Mouse (Mus musculus): ENCODE measurements around the gene Fgl2.
"Not testable (repeated sequence)": the region's sequence is repeated elsewhere in the genome, so short reads cannot be mapped to it uniquely, and the experiment has no call there.

The Fgl2 gene

DNA sequence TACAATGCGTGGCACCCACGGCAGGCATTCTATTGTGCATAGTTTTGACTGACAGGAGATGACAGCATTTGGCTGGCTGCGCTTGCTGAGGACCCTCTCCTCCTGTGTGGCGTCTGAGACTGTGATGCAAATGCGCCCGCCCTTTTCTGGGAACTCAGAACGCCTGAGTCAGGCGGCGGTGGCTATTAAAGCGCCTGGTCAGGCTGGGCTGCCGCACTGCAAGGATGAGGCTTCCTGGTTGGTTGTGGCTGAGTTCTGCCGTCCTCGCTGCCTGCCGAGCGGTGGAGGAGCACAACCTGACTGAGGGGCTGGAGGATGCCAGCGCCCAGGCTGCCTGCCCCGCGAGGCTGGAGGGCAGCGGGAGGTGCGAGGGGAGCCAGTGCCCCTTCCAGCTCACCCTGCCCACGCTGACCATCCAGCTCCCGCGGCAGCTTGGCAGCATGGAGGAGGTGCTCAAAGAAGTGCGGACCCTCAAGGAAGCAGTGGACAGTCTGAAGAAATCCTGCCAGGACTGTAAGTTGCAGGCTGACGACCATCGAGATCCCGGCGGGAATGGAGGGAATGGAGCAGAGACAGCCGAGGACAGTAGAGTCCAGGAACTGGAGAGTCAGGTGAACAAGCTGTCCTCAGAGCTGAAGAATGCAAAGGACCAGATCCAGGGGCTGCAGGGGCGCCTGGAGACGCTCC is at the start of gene Fgl2:
Fgl2 (plus strand) TSS at position 150 of the 687 bp plus-strand sequence.
- DNase-seq (ENCODE audit: low read depth): peak; percentile 35

DNA sequence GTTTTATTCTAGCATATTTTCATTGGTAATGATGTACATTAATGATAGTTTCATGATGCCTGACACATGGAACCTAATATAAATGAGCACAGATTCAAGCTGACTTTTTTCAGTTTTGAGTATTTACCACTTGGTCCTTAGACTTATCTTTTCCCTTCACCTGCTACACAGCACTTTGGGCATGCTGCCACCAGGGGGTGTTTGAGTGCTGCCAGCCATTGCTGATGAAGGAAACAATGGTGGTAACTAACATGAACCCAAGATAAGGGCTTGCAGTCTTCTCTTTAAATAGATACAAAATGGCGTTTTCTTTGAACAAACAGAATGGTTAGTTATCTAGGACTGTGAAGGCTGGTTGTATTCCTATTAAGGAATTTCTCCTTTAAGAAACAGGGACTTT is 45.9 kb upstream of the Fgl2 start:
- DNase-seq (ENCODE audit: low read depth): peak; percentile 89

DNA sequence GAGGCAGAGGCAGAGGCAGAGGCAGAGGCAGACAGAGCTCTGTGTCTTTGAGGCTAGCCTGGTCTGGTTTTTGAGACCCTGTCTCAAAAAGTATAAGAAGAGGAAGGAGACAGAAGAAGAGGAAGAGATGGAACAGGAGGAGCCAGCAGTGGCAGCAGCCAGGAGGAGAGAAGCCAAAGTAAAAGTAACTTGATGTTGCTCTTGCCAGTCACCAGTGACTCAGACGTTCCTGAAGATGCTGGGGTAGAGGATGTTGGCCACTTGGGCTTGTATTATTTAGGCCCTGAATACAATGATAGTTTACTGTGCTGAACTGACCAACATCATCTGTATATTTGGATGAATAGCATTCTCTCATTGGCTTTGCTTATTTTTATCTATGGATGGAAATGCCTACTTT is 43.9 kb upstream of the Fgl2 start:
- no peak for DNase-seq (ENCODE audit: low read depth)

DNA sequence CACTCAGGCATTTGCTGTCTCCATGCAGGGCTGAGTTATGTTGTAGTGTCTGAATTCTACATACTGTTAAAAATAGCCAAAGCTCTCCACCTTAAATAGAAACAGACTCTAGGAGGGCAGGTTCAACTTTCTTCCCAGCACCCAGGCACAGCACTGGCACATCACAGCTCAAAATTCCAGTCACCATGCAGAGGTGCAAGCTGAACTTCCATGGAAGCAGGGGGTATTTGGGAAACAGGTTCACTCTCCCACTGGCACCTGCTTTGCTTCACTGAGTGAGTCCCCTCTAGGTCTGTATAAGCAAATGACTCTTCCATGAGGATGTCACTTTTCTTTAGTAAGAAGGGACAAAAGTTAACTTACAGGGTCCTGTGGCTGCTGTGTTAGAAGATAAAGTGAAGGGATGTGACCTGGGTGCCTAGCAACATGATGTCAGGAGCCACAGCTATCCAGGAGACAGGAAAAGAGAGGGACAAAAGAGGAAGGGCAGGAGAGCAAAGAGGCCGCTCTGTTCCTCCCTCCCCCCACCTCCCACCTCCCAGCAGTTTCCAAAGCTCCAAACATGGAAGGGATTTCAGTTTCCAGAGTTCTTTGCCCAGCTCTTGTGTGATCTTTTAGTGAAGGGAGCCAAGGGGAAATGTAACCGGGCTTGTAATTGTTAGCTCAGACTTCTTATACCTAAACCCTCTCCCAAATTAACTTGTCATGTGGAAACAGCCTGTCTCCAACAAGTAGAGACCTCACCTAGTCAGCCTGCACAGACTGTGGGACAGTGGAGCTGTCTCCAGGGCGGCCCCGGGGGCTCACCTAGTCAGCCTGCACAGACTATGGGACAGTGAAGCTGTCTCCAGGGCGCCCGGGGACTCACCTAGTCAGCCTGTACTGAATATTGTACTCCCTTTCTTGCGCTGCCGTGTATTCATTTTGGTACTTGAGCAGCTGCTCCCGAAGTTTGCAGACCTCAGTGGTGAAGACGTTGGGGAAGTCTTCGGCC is 42.5 kb upstream of the Fgl2 start:
- DNase-seq (ENCODE audit: low read depth): no peak

DNA sequence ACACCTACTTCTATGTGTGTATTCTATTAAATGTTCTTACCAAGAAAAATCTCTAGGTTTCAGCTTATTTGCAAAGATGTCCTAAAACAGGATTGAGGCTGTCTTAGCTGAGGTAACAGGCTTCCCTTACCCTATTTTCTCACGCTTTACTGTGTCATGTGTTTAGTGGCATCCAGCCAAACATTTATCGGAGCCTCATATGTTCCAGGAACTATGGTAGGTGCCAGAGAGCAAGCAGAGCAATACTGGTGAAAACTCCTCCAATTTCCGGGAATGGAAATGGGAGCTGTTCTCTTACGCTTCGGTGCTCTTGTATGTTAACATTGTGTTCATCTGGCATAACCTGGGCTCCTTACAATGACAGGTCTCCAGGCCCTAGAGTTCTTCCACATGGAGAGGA is 40.8 kb upstream of the Fgl2 start:
- DNase-seq (ENCODE audit: low read depth): no peak

DNA sequence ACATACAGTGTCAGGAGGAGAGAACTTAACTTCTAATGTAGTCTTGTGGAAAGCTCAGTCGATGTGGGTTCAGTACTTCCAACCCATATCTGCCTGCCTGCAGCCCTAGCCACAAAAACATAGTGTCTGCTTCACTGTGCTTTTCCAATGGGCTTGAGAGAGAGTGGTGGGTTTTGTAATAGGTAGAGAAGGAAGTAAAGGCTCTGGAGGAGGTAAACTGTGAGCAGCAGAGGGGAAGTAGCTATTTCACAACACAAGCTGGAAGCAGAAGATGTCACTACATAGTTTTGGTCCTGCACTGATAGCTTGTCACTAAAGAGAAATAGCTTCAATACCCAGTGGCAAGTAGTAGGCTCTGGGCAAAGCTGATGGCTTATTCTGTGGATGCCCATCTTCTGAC is 40.3 kb upstream of the Fgl2 start:
- DNase-seq (ENCODE audit: low read depth): no peak

DNA sequence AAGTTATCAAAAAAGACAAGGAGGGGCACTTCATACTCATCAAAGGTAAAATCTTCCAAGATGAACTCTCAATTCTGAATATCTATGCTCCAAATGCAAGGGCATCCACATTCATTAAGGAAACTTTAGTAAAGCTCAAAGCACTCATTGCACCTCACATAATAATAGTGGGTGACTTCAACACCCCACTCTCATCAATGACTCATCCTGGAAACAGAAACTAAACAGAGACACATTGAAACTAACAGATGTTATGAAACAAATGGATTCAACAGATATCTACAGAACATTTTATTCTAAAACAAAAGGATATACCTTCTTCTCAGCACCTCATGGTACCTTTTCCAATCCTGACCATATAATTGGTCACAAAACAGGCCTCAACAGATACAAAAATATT is 30.2 kb upstream of the Fgl2 start:
- not testable (repeated sequence) for DNase-seq (ENCODE audit: low read depth)

DNA sequence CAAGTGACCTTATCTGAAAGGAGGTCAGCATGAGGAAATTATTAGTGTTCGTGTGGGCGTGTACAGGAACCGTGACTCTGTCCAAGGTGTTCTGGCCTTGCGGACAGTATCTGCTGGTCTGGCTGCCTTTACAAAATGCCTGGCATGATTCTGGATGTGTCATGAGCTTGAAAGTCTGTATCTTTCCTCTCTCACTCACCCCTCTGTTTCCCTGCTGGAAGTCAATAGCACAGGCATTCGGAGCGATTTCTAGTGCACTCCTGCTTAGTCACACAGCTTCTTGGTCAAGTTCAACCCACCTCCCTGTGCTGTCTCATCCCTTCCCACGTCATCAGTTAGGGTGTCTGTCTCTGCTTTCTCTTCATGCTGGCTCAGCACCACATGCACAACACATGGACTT is 24.1 kb upstream of the Fgl2 start:
- no peak for DNase-seq (ENCODE audit: low read depth)

DNA sequence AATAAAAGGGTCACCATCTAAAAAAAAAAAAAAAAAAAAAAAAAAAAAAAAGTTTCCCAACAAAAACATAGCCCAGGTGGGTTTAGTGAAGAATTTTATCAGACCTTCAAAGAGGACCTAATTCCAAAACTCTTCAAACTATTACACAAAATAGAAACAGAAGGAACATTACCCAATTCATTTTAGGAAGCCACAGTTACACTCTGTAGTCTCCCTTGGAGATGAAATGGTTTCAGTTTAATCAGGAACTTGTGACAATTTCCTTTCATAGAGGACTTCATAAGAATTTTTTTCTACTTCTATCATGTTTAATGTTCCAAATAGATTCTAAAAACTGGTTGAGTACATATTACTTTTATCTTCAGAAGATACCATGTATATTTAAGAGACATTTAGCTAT is 20.8 kb upstream of the Fgl2 start:
- DNase-seq (ENCODE audit: low read depth): no peak

DNA sequence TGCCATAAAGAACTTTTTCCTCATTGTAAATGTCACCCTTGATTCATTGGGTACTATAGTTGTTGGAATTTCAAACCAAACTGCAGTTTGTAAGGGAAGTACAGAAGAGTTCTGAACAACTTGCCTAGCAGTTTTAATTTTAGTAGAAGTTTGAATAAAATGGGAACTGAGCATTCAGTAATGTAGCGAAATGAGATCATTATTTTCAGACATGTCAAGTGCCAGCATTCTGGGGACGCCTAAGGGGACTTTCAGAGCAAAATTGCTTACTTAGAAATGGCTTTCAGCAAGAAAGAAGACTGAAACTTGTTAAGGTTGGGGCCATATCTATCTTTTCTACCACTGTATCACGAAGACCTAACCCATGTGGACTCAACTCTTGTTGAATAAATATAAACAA is 13.8 kb upstream of the Fgl2 start:
- no peak for DNase-seq (ENCODE audit: low read depth)

DNA sequence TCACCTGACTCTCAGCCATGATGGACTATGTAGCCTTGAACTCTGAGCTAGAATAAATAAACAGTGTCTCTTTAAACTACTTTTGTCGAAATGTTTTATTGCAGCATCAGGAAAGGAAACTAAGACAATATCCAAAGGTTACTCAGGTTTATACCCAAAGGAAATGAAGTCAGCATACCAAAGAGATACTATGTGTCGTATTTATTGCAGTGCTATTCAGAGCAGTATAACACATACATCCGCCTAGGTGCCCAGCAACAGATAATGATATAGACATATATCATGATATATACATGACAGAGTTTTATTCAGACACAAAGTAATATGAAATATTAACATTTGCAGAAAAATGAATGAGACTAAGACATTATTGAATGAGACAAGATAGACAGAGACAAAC is 9.1 kb upstream of the Fgl2 start:
- DNase-seq (ENCODE audit: low read depth): no peak

DNA sequence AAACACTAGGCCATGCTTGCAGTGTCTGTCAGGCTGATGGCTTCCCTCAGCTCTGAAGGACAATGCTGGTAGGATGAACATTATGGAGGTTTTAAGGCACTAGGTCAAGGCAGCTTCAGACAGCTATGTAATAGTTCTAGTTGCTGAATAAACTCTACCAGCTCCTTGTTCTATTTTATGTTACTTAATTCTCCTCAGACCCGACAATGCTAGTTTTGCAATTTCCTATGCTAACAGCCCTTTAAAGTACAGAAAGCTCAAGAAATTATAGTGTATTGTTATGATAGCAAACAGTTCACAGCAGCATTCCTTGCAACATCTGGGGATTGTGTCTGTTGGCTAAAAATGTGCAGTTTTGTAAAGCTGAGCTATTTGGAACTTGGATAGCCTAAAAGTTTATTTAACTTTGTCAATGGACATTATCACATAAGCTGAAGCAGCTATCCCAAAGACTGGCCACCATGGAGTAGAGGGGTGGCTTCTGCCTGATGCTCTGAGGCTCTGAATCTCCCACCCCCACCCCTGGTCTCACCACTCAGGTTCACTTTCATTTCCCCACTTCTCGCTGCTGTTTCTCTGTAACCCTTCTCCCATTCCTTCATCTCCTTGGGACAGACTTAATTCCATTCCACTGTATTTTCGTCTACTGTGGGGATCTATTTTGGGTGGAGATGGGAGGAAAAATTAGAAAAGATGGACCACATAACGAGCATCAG is 5.9 kb upstream of the Fgl2 start:
- DNase-seq (ENCODE audit: low read depth): no peak

DNA sequence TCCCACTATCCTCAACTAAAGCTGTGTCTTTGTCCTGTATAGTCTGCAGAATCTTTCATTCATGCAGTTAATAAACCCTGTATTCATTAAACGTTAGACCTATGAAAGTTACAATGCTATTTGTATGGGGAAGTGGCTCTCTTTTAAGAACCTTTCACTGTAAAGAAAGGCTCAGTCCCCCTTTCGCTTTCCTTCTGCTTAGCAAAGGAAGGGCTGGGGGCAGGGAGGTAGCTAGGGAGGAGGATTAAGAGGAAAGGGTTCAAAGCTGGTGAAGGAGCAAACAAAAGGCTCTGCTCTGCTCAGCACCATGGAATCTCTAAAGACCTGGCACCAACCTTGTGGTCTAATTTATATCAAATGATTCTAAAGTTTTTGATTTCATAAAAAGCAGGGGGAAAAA is 4.9 kb upstream of the Fgl2 start:
- no peak for DNase-seq (ENCODE audit: low read depth)

DNA sequence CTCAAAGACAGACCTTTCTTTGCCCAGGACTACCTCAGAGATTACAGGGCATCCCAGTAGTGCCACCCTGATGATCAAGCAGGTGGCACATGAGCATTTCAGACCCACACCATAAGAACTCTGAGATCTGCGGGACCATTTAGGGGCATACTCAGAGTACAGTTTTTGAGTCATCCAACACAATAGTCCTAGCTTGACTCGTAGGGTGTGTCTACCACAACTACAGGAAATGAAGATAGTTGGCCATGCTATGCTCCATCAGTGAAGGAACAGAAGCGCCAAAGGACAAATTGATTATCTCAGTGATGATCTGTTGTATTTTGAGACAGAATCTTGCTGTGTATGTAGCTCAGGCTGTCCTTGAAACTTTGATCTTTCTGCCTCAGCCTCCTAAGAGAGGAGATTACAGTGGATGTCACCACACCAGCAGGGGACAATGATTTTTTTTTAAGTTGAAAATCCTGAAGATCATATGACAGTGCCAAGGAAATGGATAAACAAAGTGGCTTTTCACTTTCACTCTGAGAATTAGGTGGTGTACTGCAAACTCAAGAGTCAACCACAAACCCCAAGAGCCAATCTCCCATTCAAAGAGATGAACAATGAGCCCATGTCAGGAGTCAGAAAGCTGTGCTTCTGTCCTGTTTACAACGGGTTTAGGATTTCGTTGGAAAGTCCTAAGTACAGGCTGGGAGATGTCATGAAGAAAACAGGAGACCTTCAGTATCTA is 2.1 kb upstream of the Fgl2 start:
- DNase-seq (ENCODE audit: low read depth): peak; percentile 35

DNA sequence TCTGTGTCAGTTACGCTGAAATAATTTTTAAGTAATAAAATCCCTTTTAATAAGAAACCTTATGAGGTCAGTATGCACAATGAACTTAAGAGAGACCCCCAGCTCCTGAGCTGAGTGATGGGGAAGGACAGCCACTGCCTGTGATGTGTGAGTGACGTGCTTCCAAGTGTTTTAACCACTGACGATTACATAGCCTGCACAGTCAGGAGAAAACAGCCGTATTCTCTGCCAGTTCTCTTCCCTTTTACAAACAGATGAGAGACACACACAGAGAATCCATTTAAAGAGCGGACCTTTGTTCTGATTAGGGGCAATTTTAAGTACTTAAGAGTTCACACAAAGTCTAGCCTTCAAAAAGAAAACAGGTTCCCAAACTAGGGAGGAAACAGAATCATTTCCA is 522 bp upstream of the Fgl2 start:
- no peak for DNase-seq (ENCODE audit: low read depth)

DNA sequence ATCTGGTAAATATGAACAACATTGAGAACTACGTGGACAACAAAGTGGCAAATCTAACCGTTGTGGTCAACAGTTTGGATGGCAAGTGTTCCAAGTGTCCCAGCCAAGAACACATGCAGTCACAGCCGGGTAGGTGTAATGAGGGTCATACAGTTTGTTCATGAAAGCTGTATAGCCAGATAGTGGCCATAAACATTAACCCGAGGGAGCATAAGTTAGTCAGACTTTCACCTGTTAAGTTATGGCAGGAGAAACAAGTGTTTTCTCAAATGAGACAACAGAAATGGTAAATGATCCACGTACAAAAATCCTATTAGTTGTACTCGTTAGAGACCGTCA is 707 bp downstream of the Fgl2 start:
- no peak for DNase-seq (ENCODE audit: low read depth)

DNA sequence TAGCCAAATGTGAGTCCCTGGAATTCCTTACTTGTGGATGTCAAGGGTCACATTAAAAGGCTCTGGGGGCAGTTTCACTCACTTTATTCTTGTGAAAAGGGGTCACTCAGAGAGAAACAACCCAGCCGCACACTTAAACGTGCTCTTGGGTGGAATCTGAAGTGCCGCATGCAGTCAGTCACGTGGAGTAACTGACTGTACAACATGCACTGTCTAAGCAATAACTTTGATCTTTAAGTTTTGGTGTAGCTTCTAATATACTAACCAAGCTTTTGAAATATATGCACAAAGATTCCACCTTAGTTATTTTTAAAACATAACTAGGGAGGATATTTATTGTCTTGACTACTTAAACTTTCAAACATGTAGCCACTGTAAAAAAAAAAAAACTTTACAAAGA is 4.5 kb downstream of the Fgl2 start:
- DNase-seq (ENCODE audit: low read depth): no peak

DNA sequence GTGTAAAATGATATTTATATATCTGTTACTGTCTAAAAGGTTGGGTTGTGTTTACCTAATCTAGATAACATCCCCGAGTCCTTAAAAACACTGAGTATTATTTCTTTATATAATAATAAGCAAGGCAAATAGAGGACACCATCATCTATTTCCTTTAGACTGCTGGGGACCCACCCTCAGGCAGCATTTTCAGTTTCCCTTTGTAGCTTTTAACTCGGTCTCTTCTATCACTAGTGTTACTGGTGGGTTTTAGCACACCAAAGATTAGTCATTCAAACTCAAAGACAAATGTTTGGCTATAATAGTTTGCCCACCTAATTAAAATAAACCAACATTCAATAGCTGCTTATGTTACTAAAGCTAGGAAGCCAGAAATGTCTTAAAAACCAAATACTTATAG is 6.0 kb downstream of the Fgl2 start:
- no peak for DNase-seq (ENCODE audit: low read depth)

DNA sequence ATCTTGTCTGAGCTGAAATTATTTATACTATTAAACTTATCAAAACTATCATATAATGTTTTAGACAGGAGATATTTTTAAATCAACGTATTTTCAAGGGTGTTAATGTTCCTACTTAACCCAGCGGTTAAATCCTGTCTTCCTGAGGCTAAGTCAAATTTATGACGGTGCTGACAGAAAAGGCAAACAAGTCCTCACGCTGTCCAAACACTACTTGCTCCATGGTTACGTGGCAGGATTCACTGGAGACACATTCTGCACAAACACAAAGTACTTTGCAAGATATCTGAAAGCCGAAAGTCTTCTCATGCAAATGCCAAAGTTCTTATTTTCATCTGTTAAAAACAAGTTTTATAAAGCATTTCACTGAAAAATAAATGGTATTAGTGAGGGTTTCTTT is 9.5 kb downstream of the Fgl2 start:
- DNase-seq (ENCODE audit: low read depth): no peak

DNA sequence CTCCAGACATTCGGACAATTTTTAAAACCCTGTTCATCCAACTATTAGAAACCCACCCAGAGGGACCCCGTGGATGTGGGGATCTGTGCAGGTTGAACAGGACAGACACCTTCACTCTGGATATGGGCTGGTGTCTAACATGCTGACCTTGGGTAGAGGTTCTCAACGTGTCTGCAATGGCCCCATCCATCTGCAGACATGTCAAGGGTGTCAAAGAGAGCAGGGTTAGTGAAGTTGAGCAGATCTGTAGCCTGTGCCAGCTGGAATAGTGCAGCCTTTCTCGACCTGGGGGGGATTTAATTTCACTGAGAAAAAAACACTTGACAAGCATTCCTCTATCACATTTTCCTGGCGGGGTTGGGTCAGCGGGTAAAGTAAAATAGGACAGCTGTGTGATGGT is 10.2 kb downstream of the Fgl2 start:
- DNase-seq (ENCODE audit: low read depth): no peak

DNA sequence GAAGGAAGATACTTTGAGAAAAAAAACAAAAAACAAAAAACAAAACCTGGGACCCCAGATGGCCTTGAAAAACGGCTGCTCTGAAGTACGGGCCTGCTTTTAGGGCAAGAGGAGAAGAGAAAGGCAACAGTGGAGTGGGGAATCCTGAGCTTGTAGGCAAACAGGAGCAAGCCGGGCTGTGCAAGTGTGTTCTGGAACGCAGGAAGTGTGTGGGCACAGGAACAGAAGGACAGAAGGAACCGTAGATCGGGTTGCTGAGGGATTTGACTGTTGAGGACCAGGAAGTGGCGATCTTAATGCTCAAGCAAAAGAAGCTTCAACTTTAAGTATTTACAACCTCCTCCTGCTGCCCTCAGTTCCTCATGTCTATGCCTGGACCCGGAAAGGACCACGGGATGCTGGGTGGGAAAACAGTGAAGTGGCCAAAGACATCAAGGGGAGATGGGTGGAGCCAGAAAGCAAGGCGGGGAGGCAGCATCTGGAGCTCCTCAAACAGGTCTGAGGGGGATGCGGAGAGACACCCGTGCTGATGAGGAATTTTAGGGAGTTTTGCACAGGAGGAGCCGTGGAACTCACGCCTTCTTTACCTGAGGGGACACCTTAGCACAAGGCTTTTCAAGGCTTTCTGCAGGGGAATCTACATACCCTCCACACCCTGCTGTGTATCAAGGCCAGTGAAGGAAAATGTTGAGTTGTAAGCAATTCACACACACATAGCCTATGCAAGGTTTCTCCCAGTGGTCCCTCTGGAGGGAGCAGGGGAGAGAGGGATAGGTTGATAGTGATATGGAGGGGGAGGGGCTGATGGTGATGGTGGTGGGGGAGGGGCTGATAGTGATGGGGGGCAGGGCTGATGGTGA is 11.2 kb downstream of the Fgl2 start:
- DNase-seq (ENCODE audit: low read depth): no peak
